Mouse (Mus musculus) heart, embryonic 15.5 days (tissue): ENCODE measurements around the gene Dhrs1. TPM values are rescaled to one million over a fixed set of nuclear protein-coding genes. Genes with fewer than 3 reads are reported as not detected.

Source experiments
- ATAC-seq: fragments of 200-750 bp; cut with Nextera tagmentation; replicated peaks from 2 replicates; pipeline ENCODE4 v1.8.0; 2017; ENCODE audit warnings: low read depth, moderate TSS enrichment; ENCODE audit not compliant: insufficient number of reproducible peaks, insufficient read depth, low FRiP score
- H3K27ac ChIP-seq: fragments of 300-500 bp; sonication (generic); 2 replicates; pipeline ENCODE4 v1.5.1; 2015; ENCODE audit warnings: mild to moderate bottlenecking, inconsistent platforms
- H3K27me3 ChIP-seq: fragments of 300-500 bp; sonication (generic); 2 replicates; pipeline ENCODE4 v1.6.1; 2015; ENCODE audit warnings: inconsistent platforms
- H3K36me3 ChIP-seq: fragments of 300-500 bp; sonication (generic); 2 replicates; pipeline ENCODE4 v1.6.1; 2015; ENCODE audit warnings: mild to moderate bottlenecking, inconsistent platforms
- H3K4me1 ChIP-seq: fragments of 300-500 bp; sonication (generic); replicated peaks from 2 replicates; pipeline ENCODE4 v1.6.1; 2015; ENCODE audit warnings: inconsistent platforms
- H3K4me2 ChIP-seq: fragments of 300-500 bp; sonication (generic); 2 replicates; pipeline ENCODE4 v1.6.1; 2015; ENCODE audit warnings: inconsistent platforms, mild to moderate bottlenecking, moderate library complexity
- H3K4me3 ChIP-seq: fragments of 300-500 bp; sonication (generic); 2 replicates; pipeline ENCODE4 v1.5.1; 2015; ENCODE audit warnings: mild to moderate bottlenecking, inconsistent platforms
- H3K9ac ChIP-seq: fragments of 300-500 bp; sonication (generic); 2 replicates; pipeline ENCODE4 v1.6.1; 2015; ENCODE audit warnings: mild to moderate bottlenecking, inconsistent platforms
- H3K9me3 ChIP-seq: fragments of 300-500 bp; sonication (generic); replicated peaks from 2 replicates; pipeline ENCODE4 v1.6.1; 2016; ENCODE audit warnings: inconsistent platforms
- WGBS: fragments of 180-500 bp; shearing (Covaris S2); methylation state at CpG from one replicate; pipeline ENCODE4 v1.1.7; 2015; ENCODE audit warnings: mixed read lengths; 5-methylcytosine and 5-hydroxymethylcytosine counted together
- polyA plus RNA-seq: library from polyadenylated mRNA; unstranded; fragments of >200 nt; fragmentation: Nextera tagmentation; extraction: Ambion mirVana; gene quantifications from 2 replicates; pipeline ENCODE4 v1.2.1, GENCODE M21; 2015

The Dhrs1 gene
- 64.0 and 65.7 TPM in 2 replicates for polyA plus RNA-seq

DNA sequence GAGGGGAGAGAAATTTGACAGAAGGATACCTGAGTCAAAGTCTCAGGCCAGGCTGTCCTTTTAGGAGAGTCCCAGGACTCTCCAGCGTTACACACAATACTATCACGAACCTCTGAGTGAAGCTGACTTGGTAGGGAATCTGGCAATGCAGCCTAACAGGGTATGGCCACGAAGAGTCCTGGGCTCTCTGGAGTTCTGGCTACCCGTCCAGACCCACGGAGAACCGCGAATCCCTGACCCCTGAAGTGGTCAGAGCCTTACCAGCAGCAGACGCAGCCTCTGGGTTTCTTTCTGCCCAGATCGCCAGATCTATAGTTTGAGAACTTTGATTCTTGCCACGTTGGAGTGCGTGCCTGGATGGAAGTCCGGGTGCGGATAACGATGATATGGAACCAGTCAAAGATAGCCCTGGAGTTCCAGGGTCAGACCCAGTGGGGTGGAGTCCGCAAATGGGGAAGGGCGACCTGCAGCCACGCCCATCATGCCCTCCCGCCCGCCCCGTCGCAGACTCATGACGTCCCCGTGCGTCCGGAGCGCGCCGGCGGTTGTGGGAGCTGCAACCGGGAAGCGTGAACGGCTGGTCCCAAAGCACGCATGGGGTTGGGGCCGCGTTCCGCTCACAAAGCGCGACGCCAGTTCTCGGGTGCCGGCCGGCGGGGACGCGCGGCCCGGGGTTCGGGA is at the start of gene Dhrs1, which contains the start of gene Nop9:
TSS of gene Dhrs1 (minus strand) at position 511 of the 681 bp plus-strand sequence.
TSS of gene Nop9 (plus strand) at position 514 of the 681 bp plus-strand sequence.
- Histone ChIP-seq H3K27ac (peak within 1 kb of the TSS; percentile 65), H3K9ac (peak within 1 kb of the TSS; percentile 92), H3K4me2 (peak within 1 kb of the TSS; percentile 92), H3K4me1 (peaks cover 30% of the 10 kb centered on the region), H3K4me3 (peak within 1 kb of the TSS; percentile 94), H3K27me3 (no peaks in the 10 kb centered on the region), H3K36me3 (peaks cover 33% of the 10 kb centered on the region), H3K9me3 (no peaks in the 10 kb centered on the region)
- WGBS, result 1% methylated on average over 48 of the region's 48 CpGs
- peak; percentile 82 for ATAC-seq

DNA sequence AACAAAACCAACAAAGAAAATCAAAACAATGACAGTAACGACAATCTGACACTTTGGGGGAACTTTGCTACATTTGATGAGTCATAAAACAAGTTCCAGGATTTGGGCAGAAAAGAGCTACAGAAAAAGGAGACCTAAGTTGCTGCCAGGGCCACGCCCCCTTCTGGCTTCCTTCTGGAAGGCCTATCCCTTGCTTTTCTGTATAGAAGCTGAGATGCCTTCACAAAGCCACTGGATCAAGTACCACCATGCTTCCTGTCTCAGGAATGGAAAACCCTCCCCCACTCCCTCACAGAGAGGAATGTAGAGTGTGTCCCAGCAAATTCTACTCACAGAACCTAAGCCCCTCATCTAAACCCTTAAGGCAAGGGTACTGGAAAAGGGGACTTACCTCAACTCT is 48.5 kb upstream of the Dhrs1 start:
- no peak overlapping the region for H3K27ac ChIP-seq
- H3K9ac ChIP-seq, result no peak overlapping the region
- 63% methylated on average over 2 of the region's 2 CpGs for WGBS
- no peak for ATAC-seq
- H3K27me3 ChIP-seq, result peaks cover 12% of the 10 kb centered on the region
- no peak overlapping the region for H3K4me3 ChIP-seq
- H3K4me1 ChIP-seq, result 0 out of 2 replicates have a peak, but pooled peaks cover 2% of the 10 kb centered on the region
- H3K4me2 ChIP-seq, result no peak overlapping the region
- H3K9me3 ChIP-seq, result no peaks in the 10 kb centered on the region
- no peaks in the 10 kb centered on the region for H3K36me3 ChIP-seq

DNA sequence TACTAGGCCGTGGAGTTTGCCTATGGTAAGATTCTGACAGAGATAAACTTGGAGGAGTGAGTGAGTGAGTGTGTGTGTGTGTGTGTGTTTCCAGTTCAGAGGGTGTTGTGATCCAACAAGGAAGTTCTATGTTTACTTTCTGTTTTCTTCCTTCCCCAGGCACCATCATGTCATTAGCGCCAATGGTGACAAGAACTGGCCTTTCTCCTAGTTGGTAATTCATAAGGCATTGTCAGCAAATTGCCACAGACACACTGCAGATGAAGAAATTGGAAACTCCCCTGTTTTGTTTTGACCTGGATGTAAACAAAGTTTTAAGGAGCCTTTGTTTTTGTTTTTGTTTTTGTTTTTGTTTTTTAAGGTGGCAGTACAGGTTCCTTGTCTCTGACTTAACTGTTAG is 48.0 kb upstream of the Dhrs1 start:
- no peak overlapping the region for H3K27ac ChIP-seq
- peaks cover 7% of the 10 kb centered on the region for H3K4me1 ChIP-seq
- WGBS, result 55% methylated on average over 2 of the region's 2 CpGs

DNA sequence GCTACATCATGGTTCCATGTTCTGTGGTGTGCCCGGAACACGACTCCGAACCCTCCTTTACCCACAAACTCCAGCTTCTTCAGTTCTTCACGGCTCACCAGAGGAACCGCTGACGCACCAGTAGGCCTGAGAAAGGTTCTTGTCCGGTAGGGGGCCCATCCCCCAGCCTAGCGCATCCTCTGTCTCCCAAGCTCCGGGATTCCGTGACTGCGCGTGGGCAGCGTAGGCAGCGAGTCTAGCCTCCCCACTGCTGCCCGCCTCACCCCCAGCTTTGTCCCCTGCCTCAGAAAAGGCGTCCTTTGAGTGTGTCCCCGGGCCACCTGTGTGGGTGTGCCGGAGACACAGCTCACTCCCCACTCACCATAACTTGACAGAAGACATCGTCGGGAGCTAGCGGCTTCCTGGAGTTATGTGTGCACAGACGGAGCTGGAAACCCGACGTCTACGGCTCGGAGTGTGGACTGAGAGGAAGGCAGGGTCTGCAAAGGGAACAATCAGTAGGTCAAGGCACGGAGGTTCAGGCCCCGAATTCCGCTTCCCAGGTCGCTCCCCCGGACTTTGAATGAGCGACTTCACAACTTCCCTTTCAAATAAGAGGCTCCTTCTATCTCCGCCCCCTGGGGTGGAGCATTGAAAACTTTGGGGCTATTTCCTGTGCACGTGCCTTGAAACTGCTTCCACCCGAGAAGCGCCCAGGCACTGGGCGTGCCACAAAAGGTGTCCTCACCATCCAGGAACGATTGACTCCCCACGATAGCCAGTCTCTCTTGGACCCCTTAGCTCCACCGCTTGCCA is 43.0 kb upstream of the Dhrs1 start, which contains the start of gene Ripk3:
TSS of gene Ripk3 (minus strand) at position 610 of the 795 bp plus-strand sequence.
- peaks cover 25% of the 10 kb centered on the region for H3K4me1 ChIP-seq
- peak; percentile 11; the same call in 1 of the 2 replicates for ATAC-seq
- H3K4me3 ChIP-seq, result peak within 1 kb of the TSS; percentile 50
- peak within 1 kb of the TSS; percentile 46 for H3K9ac ChIP-seq
- H3K27ac ChIP-seq, result no peak within 1 kb of the TSS
- H3K36me3 ChIP-seq, result no peaks in the 10 kb centered on the region
- H3K4me2 ChIP-seq, result peak within 1 kb of the TSS; percentile 80
- WGBS, result 3% methylated on average over 40 of the region's 40 CpGs
- H3K9me3 ChIP-seq, result no peaks in the 10 kb centered on the region
- peaks cover 59% of the 10 kb centered on the region for H3K27me3 ChIP-seq

More for the DNA sequence above, 48.0 kb upstream of the Dhrs1 start:
- Histone ChIP-seq H3K9me3 (no peaks in the 10 kb centered on the region), H3K36me3 (no peaks in the 10 kb centered on the region), H3K4me2 (no peak overlapping the region), H3K4me3 (no peak overlapping the region), H3K27me3 (peaks cover 13% of the 10 kb centered on the region), H3K9ac (no peak overlapping the region)
- no peak for ATAC-seq

DNA sequence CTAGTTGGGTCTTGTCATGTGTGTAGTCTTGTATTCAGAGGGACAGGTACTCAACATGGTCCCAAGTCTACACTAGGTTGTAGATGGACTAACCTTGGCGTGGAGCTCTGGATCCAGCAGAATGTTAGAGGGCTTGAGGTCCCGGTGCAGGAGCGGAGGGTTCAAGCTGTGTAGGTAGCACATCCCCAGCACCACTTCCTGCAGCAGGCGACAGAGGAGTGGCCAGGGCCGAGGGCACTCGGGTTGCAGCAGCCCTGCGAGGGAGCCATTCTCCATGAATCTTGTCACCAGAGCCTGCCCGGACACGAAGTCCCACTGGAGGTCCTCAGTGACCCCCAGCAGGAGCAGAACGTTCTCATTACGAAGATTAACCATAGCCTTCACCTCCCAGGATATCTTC is 42.2 kb upstream of the Dhrs1 start:
- Histone ChIP-seq H3K27me3 (peaks cover 66% of the 10 kb centered on the region), H3K4me3 (peak overlapping the region; percentile 50), H3K9ac (0 out of 2 replicates have a peak overlapping the region, but pooled peaks have one; percentile 46), H3K4me1 (peaks cover 31% of the 10 kb centered on the region), H3K27ac (no peak overlapping the region), H3K9me3 (no peaks in the 10 kb centered on the region), H3K4me2 (peak overlapping the region; percentile 80), H3K36me3 (no peaks in the 10 kb centered on the region)
- 37% methylated on average over 11 of the region's 11 CpGs for WGBS
- ATAC-seq, result no peak

DNA sequence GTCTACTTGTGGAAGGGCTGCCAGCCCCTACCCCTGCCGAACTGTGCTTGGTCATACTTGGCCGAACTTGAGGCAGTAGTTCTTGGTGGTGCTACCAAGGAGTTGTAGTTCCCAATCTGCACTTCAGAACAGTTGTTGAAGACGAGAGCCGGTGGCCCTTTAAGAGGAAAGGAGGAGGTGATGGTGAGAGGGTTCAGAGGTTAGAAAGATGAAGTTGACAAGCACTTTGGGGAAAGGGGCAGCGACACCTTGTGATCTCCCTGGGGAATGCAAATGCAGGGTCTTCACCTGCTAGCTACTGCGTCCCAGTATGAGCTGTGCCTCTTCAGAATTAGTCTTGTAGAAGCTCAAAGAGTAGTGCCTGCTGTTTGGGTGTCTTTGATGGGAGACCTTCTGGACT is 39.7 kb upstream of the Dhrs1 start:
- peaks cover 78% of the 10 kb centered on the region for H3K27me3 ChIP-seq
- WGBS, result 32% methylated on average over 6 of the region's 6 CpGs
- H3K36me3 ChIP-seq, result no peaks in the 10 kb centered on the region

DNA sequence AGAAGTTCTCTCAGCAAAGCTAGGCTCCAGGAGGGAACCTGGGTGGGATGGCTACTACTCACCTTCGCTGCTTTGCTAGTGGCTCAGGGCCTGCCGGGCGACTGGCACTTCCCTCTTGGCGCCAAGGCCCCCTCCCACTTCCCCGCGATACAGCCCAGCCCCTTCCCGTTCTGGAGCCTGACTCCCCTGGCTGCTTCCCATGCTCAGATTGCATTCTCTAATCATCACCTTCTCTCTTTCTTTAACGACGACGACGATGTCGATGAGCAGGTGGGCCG is 38.4 kb upstream of the Dhrs1 start, which contains the start of gene Adcy4:
TSS of gene Adcy4 (minus strand) at position 138 of the 278 bp plus-strand sequence.
- peaks cover 46% of the 10 kb centered on the region for H3K4me1 ChIP-seq
- WGBS, result 11% methylated on average over 13 of the region's 13 CpGs
- peaks cover 68% of the 10 kb centered on the region for H3K27me3 ChIP-seq
- peak within 1 kb of the TSS; percentile 59 for H3K9ac ChIP-seq
- ATAC-seq, result no peak
- H3K4me3 ChIP-seq, result peak within 1 kb of the TSS; percentile 55
- H3K36me3 ChIP-seq, result no peaks in the 10 kb centered on the region
- no peaks in the 10 kb centered on the region for H3K9me3 ChIP-seq
- H3K4me2 ChIP-seq, result peak within 1 kb of the TSS; percentile 71
- H3K27ac ChIP-seq, result peak within 1 kb of the TSS; percentile 87

More for the DNA sequence above, 39.7 kb upstream of the Dhrs1 start:
- H3K9me3 ChIP-seq, result no peaks in the 10 kb centered on the region
- peaks cover 47% of the 10 kb centered on the region for H3K4me1 ChIP-seq
- no peak for ATAC-seq
- no peak overlapping the region for H3K4me3 ChIP-seq
- no peak overlapping the region for H3K9ac ChIP-seq
- no peak overlapping the region for H3K4me2 ChIP-seq
- no peak overlapping the region for H3K27ac ChIP-seq

DNA sequence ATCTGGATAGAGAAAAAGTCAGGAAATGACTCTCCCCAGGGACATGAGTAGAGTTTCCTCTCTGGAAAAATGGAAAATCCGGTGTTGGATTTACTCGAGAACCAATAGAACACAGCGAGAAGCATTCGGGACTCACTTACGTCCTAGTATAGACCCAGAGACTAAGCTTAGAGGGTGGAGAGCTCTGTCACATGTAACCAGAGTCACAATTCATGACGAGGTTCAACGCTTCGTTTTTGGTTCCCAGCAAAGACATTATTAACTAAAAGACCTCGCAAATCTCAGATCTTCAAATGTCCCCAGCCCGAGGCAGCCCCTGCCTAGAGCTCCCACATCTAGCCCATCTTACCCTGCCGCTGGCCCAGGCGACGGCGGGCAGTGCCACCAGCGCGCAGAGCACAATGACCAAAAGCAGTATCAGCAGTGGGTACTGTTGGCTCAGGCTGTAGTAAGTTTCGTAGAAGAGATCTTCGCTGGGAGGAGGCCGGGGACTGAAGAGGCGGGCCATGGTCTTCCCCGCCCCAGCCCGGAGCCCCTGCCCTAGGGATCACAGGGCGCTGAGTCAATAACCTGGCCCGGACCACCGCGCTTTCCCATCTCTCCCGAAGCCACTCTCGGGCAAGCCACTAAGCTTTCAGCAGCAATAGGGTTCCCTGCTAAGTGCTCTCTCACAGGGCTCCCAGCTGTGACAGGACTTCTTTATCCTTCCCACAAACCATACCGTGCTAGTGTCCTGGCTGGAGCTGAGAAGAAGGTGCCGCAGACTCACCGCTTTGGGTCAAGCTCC is 37.9 kb upstream of the Dhrs1 start:
- 4% methylated on average over 31 of the region's 31 CpGs for WGBS
- peak overlapping the region; percentile 71 for H3K4me2 ChIP-seq
- peak; percentile 37 for ATAC-seq
- no peaks in the 10 kb centered on the region for H3K9me3 ChIP-seq
- H3K9ac ChIP-seq, result peak overlapping the region; percentile 59
- H3K4me3 ChIP-seq, result peak overlapping the region; percentile 55
- peak overlapping the region; percentile 87 for H3K27ac ChIP-seq
- H3K27me3 ChIP-seq, result peaks cover 65% of the 10 kb centered on the region
- H3K4me1 ChIP-seq, result peaks cover 41% of the 10 kb centered on the region
- no peaks in the 10 kb centered on the region for H3K36me3 ChIP-seq

DNA sequence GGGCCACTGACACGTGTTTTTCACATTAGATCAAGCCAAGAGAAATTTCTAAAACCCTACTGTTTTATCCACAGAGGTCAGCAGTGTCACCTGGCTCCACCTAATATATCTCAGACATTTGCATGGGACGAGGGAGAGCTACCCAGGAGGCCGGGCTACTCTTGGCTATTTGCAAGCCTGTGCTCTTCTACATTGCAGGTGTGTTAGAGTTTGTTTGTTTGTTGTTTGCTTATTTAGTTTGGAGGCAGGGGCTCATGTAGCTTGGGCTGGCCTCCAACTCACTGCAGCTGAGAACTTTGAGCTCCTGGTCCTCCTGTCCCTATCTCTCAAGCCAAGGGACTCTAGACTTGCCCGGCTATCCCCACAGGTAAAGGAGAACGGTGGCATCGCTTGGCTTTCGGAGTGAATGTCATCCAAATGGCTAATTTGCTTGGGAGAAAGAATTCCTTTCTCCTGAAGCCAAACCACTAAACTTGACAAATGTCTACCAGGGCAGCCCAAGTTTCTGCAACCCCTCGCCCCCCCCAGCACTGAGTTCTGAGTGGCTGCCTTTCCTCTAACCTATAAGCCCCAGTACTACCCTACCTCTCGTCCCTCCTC is 37.0 kb upstream of the Dhrs1 start:
- H3K4me1 ChIP-seq, result peaks cover 34% of the 10 kb centered on the region
- H3K9ac ChIP-seq, result 0 out of 2 replicates have a peak overlapping the region, but pooled peaks have one; percentile 59
- peak overlapping the region; percentile 55 for H3K4me3 ChIP-seq
- no peaks in the 10 kb centered on the region for H3K36me3 ChIP-seq
- no peak for ATAC-seq
- peak overlapping the region; percentile 87 for H3K27ac ChIP-seq
- H3K27me3 ChIP-seq, result peaks cover 59% of the 10 kb centered on the region
- 39% methylated on average over 9 of the region's 9 CpGs for WGBS
- peak overlapping the region; percentile 71 for H3K4me2 ChIP-seq
- no peaks in the 10 kb centered on the region for H3K9me3 ChIP-seq

DNA sequence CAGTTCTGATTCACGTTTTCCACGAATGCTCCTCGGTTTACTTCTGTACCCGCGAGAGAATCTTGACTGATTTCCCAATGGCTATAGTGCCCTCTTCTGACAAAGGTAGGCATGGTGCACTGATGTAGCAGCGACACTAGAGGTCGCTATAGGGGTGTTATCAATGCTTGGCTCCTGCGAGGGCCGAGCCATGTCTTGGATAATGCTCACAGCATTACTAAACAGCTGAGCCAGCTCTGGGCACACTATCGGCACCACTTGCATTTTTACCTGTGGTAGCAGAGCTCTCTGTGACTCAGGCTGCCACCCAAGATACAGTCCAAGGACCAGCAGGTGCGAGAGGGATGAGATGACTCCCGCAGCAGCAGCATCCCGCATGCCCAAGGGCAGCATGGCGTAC is 35.8 kb upstream of the Dhrs1 start:
- no peaks in the 10 kb centered on the region for H3K36me3 ChIP-seq
- peaks cover 43% of the 10 kb centered on the region for H3K4me1 ChIP-seq
- no peak overlapping the region for H3K9ac ChIP-seq
- 0 out of 2 replicates have a peak, but pooled peaks have one; percentile 40 for ATAC-seq
- peaks cover 47% of the 10 kb centered on the region for H3K27me3 ChIP-seq
- WGBS, result 15% methylated on average over 14 of the region's 14 CpGs
- peak overlapping the region; percentile 71 for H3K4me2 ChIP-seq
- 0 out of 2 replicates have a peak overlapping the region, but pooled peaks have one; percentile 21 for H3K27ac ChIP-seq
- no peaks in the 10 kb centered on the region for H3K9me3 ChIP-seq
- peak overlapping the region; percentile 31 for H3K4me3 ChIP-seq
